Mouse (Mus musculus): ENCODE data around the gene Ostf1. TPM values are rescaled to one million over a fixed set of nuclear protein-coding genes. Genes with fewer than 3 reads are reported as not detected.

Ostf1 gene
- polyA plus RNA-seq, 1 experiment from 2014 or later, result 85.8 TPM

- 58% methylated on average over 3 of the region's 3 CpGs for WGBS
- no peaks in the 10 kb centered on the region for H3K36me3 ChIP-seq (ENCODE audit: control insufficient read depth, insufficient read depth, low read length)
- ATAC-seq (ENCODE audit: insufficient number of reproducible peaks, insufficient read depth, low FRiP score, low read depth), result no peak
- H3K4me3 ChIP-seq (ENCODE audit: control insufficient read depth in 1 of 2, insufficient read depth in 1 of 2, low read depth in 1 of 2, low read length in 2 of 2), result no peak overlapping the region
- no peaks in the 10 kb centered on the region for H3K27me3 ChIP-seq (ENCODE audit: control insufficient read depth, insufficient read depth, low read length)
- no peak overlapping the region for H3K4me2 ChIP-seq (ENCODE audit: low read length)
- H3K9ac ChIP-seq (ENCODE audit: low read length), result no peak overlapping the region
- no peaks in the 10 kb centered on the region for H3K9me3 ChIP-seq (ENCODE audit: control insufficient read depth, low read length)
- H3K27ac ChIP-seq (replicated peaks in 1 of 2; ENCODE audit: control insufficient read depth in 1 of 2, insufficient read depth in 1 of 2, low read depth in 2 of 2, low read length in 2 of 2), result no peak overlapping the region
- H3K4me1 ChIP-seq (ENCODE audit: control insufficient read depth in 2 of 2, insufficient read depth in 2 of 2, low read length in 2 of 2), result peaks cover 4 to 19% of the 10 kb centered on the region in 2 experiments
Observed at GRCm38 (mm10) chr19:18646397-18646796, 14.8 kb upstream of the Ostf1 start.

- H3K4me2 ChIP-seq (ENCODE audit: low read length), result no peak overlapping the region
- no peaks in the 10 kb centered on the region for H3K27me3 ChIP-seq (ENCODE audit: control insufficient read depth, insufficient read depth, low read length)
- no peaks in the 10 kb centered on the region for H3K9me3 ChIP-seq (ENCODE audit: control insufficient read depth, low read length)
- no peak overlapping the region for H3K27ac ChIP-seq (replicated peaks in 1 of 2; ENCODE audit: control insufficient read depth in 1 of 2, insufficient read depth in 1 of 2, low read depth in 2 of 2, low read length in 2 of 2)
- H3K4me1 ChIP-seq (ENCODE audit: control insufficient read depth in 2 of 2, insufficient read depth in 2 of 2, low read length in 2 of 2), result peaks cover 2 to 19% of the 10 kb centered on the region in 2 experiments; a peak in 2 of 4 replicates
- no peak overlapping the region for H3K4me3 ChIP-seq (ENCODE audit: control insufficient read depth in 1 of 2, insufficient read depth in 1 of 2, low read depth in 1 of 2, low read length in 2 of 2)
- WGBS, result 48% methylated on average over 6 of the region's 6 CpGs
- no peak for ATAC-seq (ENCODE audit: insufficient number of reproducible peaks, insufficient read depth, low FRiP score, low read depth)
- H3K9ac ChIP-seq (ENCODE audit: low read length), result no peak overlapping the region
- H3K36me3 ChIP-seq (ENCODE audit: control insufficient read depth, insufficient read depth, low read length), result no peaks in the 10 kb centered on the region
Observed at GRCm38 (mm10) chr19:18644084-18644483, 12.5 kb upstream of the Ostf1 start.

DNA sequence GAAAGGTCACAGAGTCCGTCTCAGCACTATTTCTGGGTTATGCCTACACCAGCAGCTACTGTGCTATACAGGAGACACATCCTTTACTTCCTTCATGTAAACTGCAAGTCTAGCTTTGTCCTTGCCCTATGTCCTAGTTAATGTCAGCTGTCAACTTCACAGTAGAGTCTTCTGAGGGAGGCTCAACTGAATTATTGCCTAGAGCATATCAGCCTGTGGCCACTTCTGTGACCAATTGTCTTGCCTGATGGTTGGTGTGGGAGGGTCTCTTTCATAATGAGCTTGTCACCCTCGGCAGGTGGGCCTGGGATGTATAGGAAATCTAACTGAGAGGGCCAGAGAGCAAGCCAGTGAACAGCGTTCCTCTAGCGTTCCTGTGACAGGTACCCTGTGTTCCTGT is 11.8 kb upstream of the Ostf1 start:
- no peak for ATAC-seq (ENCODE audit: insufficient number of reproducible peaks, insufficient read depth, low FRiP score, low read depth)
- H3K4me2 ChIP-seq (ENCODE audit: low read length), result no peak overlapping the region
- no peaks in the 10 kb centered on the region for H3K9me3 ChIP-seq (ENCODE audit: control insufficient read depth, low read length)
- H3K4me3 ChIP-seq (ENCODE audit: control insufficient read depth in 1 of 2, insufficient read depth in 1 of 2, low read depth in 1 of 2, low read length in 2 of 2), result no peak overlapping the region
- no peaks in the 10 kb centered on the region for H3K27me3 ChIP-seq (ENCODE audit: control insufficient read depth, insufficient read depth, low read length)
- no peak overlapping the region for H3K27ac ChIP-seq (replicated peaks in 1 of 2; ENCODE audit: control insufficient read depth in 1 of 2, insufficient read depth in 1 of 2, low read depth in 2 of 2, low read length in 2 of 2)
- no peaks in the 10 kb centered on the region for H3K36me3 ChIP-seq (ENCODE audit: control insufficient read depth, insufficient read depth, low read length)
- WGBS, result 65% methylated on average over 4 of the region's 4 CpGs
- peaks cover 2 to 15% of the 10 kb centered on the region in 2 experiments; a peak in 1 of 4 replicates for H3K4me1 ChIP-seq (ENCODE audit: control insufficient read depth in 2 of 2, insufficient read depth in 2 of 2, low read length in 2 of 2)
- H3K9ac ChIP-seq (ENCODE audit: low read length), result no peak overlapping the region

DNA sequence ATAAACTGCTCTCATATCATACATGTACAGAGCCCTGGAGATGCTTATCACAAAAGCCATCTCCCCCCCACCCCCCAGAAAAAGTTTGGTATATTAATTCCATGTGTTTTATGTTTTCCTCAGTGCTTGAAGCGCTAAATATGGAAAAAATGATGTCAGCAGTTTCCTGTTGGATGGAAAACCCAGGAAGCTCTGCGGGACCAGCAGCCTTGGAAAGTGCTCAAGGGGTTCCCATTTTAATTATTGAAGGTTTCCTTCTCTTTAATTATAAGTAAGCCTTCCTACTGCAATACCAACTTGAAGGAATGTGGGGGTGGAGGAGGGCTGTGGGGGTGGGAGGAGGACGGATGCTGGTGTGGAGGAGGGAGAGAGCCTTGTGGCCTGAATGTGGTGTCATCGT is 9.4 kb upstream of the Ostf1 start:
- Histone ChIP-seq H3K27me3 (ENCODE audit: control insufficient read depth, insufficient read depth, low read length) (no peaks in the 10 kb centered on the region), H3K9me3 (ENCODE audit: control insufficient read depth, low read length) (no peaks in the 10 kb centered on the region)

DNA sequence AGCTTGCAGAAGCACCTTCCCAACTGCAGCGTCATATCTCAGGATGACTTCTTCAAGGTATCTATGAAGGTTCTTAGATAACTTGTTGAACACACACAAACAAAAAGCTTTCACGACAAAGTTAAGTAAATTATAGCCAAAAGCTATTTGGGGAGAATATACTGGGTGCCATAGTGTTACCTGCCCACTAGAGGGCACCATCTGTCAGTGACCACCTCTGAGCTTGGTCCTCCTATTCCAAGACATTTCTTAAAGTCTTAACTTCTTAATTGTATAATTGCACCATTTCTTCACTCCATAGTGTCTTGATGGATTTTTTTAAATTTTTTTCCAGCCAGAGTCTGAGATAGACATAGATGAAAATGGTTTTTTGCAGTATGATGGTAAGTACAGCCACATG is 7.9 kb upstream of the Ostf1 start:
- WGBS, result 15% methylated on average over 2 of the region's 2 CpGs
- Histone ChIP-seq H3K27ac (replicated peaks in 1 of 2; ENCODE audit: control insufficient read depth in 1 of 2, insufficient read depth in 1 of 2, low read depth in 2 of 2, low read length in 2 of 2) (no peak overlapping the region), H3K27me3 (ENCODE audit: control insufficient read depth, insufficient read depth, low read length) (no peaks in the 10 kb centered on the region), H3K4me1 (ENCODE audit: control insufficient read depth in 2 of 2, insufficient read depth in 2 of 2, low read length in 2 of 2) (peaks cover 2 to 4% of the 10 kb centered on the region in 2 experiments; a peak in 1 of 4 replicates), H3K4me2 (ENCODE audit: low read length) (no peak overlapping the region), H3K4me3 (ENCODE audit: control insufficient read depth in 1 of 2, insufficient read depth in 1 of 2, low read depth in 1 of 2, low read length in 2 of 2) (no peak overlapping the region), H3K36me3 (ENCODE audit: control insufficient read depth, insufficient read depth, low read length) (no peaks in the 10 kb centered on the region), H3K9me3 (ENCODE audit: control insufficient read depth, low read length) (no peaks in the 10 kb centered on the region), H3K9ac (ENCODE audit: low read length) (no peak overlapping the region)
- ATAC-seq (ENCODE audit: insufficient number of reproducible peaks, insufficient read depth, low FRiP score, low read depth), result no peak

More for the DNA sequence above, 9.4 kb upstream of the Ostf1 start:
- no peak overlapping the region for H3K27ac ChIP-seq (replicated peaks in 1 of 2; ENCODE audit: control insufficient read depth in 1 of 2, insufficient read depth in 1 of 2, low read depth in 2 of 2, low read length in 2 of 2)
- H3K36me3 ChIP-seq (ENCODE audit: control insufficient read depth, insufficient read depth, low read length), result no peaks in the 10 kb centered on the region
- no peak overlapping the region for H3K4me2 ChIP-seq (ENCODE audit: low read length)
- no peak overlapping the region for H3K4me3 ChIP-seq (ENCODE audit: control insufficient read depth in 1 of 2, insufficient read depth in 1 of 2, low read depth in 1 of 2, low read length in 2 of 2)
- no peak overlapping the region for H3K9ac ChIP-seq (ENCODE audit: low read length)
- no peak for ATAC-seq (ENCODE audit: insufficient number of reproducible peaks, insufficient read depth, low FRiP score, low read depth)
- 66% methylated on average over 4 of the region's 4 CpGs for WGBS
- peaks cover 2 to 4% of the 10 kb centered on the region in 2 experiments; a peak in 1 of 4 replicates for H3K4me1 ChIP-seq (ENCODE audit: control insufficient read depth in 2 of 2, insufficient read depth in 2 of 2, low read length in 2 of 2)

DNA sequence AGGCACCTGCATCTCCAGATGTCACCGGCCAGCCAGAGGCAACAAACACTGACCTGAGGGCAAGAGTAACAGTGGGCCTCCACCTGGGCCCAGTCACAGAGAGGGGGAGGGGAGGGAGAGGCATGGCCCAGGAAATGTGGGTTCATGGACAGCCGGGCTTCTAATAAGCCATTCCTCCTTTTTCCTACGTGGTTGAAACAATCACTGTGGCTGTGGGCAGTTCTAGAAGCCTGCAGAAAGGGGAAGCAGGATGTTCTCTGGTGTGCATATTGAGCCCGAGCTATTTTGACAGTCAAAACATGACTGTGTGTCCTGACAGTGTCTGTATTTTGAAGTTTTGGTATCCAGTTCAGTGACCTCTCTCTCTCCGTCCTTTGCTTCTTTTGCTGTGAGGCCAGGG is 7.3 kb upstream of the Ostf1 start:
- Histone ChIP-seq H3K27ac (replicated peaks in 1 of 2; ENCODE audit: control insufficient read depth in 1 of 2, insufficient read depth in 1 of 2, low read depth in 2 of 2, low read length in 2 of 2) (no peak overlapping the region), H3K4me2 (ENCODE audit: low read length) (no peak overlapping the region), H3K4me3 (ENCODE audit: control insufficient read depth in 1 of 2, insufficient read depth in 1 of 2, low read depth in 1 of 2, low read length in 2 of 2) (no peak overlapping the region), H3K9me3 (ENCODE audit: control insufficient read depth, low read length) (no peaks in the 10 kb centered on the region), H3K4me1 (ENCODE audit: control insufficient read depth in 2 of 2, insufficient read depth in 2 of 2, low read length in 2 of 2) (peaks cover 0 to 2% of the 10 kb centered on the region in 2 experiments; a peak in 1 of 4 replicates), H3K36me3 (ENCODE audit: control insufficient read depth, insufficient read depth, low read length) (no peaks in the 10 kb centered on the region), H3K9ac (ENCODE audit: low read length) (no peak overlapping the region), H3K27me3 (ENCODE audit: control insufficient read depth, insufficient read depth, low read length) (no peaks in the 10 kb centered on the region)
- ATAC-seq (ENCODE audit: insufficient number of reproducible peaks, insufficient read depth, low FRiP score, low read depth), result no peak
- WGBS, result 64% methylated on average over 5 of the region's 5 CpGs

GRCm38 (mm10) chr19:18637954-18638353 is 6.3 kb upstream of the Ostf1 start:
- no peak overlapping the region for H3K9ac ChIP-seq (ENCODE audit: low read length)
- H3K36me3 ChIP-seq (ENCODE audit: control insufficient read depth, insufficient read depth, low read length), result no peaks in the 10 kb centered on the region
- no peaks in the 10 kb centered on the region for H3K27me3 ChIP-seq (ENCODE audit: control insufficient read depth, insufficient read depth, low read length)
- no peak overlapping the region for H3K4me3 ChIP-seq (ENCODE audit: control insufficient read depth in 1 of 2, insufficient read depth in 1 of 2, low read depth in 1 of 2, low read length in 2 of 2)
- no peaks in the 10 kb centered on the region for H3K9me3 ChIP-seq (ENCODE audit: control insufficient read depth, low read length)
- H3K4me2 ChIP-seq (ENCODE audit: low read length), result no peak overlapping the region
- H3K4me1 ChIP-seq (ENCODE audit: control insufficient read depth in 2 of 2, insufficient read depth in 2 of 2, low read length in 2 of 2), result no peaks in the 10 kb centered on the region
- 74% methylated on average over 5 of the region's 5 CpGs for WGBS
- no peak overlapping the region for H3K27ac ChIP-seq (replicated peaks in 1 of 2; ENCODE audit: control insufficient read depth in 1 of 2, insufficient read depth in 1 of 2, low read depth in 2 of 2, low read length in 2 of 2)
- no peak for ATAC-seq (ENCODE audit: insufficient number of reproducible peaks, insufficient read depth, low FRiP score, low read depth)
